Mouse (Mus musculus): ENCODE measurements around the gene Gm21915. TPM values are rescaled to one million over a fixed set of nuclear protein-coding genes. Genes with fewer than 3 reads are reported as not detected.

Gm21915 gene
- polyA plus RNA-seq, 1 experiment from 2014 or later: not detected

DNA sequence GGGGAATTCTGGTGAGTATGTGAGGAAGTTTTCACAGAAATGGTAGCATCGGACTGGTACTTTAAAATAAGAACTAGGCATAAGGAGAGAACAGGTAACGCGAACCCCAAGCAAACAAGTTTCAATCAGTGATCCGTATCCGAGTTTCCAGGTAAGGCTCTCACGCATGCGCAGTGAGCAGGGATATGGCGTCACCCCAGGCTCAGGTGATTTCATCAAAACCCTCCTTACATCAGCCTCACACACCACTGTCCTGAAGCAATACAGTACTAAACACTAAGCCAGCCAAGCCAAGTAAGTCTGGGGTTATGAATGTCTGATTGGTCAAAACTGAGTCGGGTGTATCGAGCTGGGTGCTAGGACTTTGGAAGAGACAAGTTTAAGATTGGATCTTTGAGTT is 38.9 kb upstream of the Gm21915 start:
- ATAC-seq (ENCODE audit: low FRiP score) (no peak), DNase-seq (ENCODE audit: low spot score) (no peak)
- no peaks in the 10 kb centered on the region for H3K9me3 ChIP-seq (ENCODE audit: control insufficient read depth, low read length)
- WGBS: 94% methylated on average over 10 of the region's 10 CpGs
- H3K4me3 ChIP-seq (replicated peaks; ENCODE audit: low read length): no peak overlapping the region
- H3K27ac ChIP-seq: no peak overlapping the region
- H3K36me3 ChIP-seq (replicated peaks; ENCODE audit: control insufficient read depth, insufficient read depth): no peaks in the 10 kb centered on the region
- peaks cover 9% of the 10 kb centered on the region; the same call in 1 of the 2 replicates for H3K4me1 ChIP-seq (replicated peaks; ENCODE audit: control insufficient read depth, insufficient read depth, low read length)
- H3K4me2 ChIP-seq (replicated peaks): no peak overlapping the region
- no peak overlapping the region for H3K9ac ChIP-seq
- no peaks in the 10 kb centered on the region for H3K27me3 ChIP-seq (ENCODE audit: control insufficient read depth, insufficient read depth, low read length)

DNA sequence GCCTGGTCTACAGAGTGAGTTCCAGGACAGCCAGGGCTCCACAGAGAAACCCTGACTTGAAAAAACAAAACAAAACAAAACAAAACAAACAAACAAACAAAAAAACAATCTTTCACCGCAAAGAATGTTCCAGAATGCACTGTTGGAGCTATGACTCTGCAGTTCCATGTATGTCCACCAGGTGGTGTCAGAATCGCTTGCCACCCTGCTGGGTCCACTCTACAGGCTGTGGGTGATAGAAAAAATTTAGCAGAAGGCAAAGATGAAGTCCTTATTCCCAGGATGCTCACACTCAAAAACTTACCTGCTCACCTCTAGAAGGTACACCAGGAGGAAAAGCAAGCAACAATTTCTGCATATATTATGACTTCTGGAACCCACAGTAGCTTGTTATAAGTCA is 34.4 kb upstream of the Gm21915 start:
- 15% methylated on average over 2 of the region's 2 CpGs for WGBS
- Histone ChIP-seq H3K9ac (no peak overlapping the region), H3K4me3 (replicated peaks; ENCODE audit: low read length) (no peak overlapping the region), H3K4me2 (replicated peaks) (no peak overlapping the region), H3K4me1 (replicated peaks; ENCODE audit: control insufficient read depth, insufficient read depth, low read length) (peaks cover 19% of the 10 kb centered on the region), H3K27me3 (ENCODE audit: control insufficient read depth, insufficient read depth, low read length) (no peaks in the 10 kb centered on the region), H3K9me3 (ENCODE audit: control insufficient read depth, low read length) (no peaks in the 10 kb centered on the region), H3K36me3 (replicated peaks; ENCODE audit: control insufficient read depth, insufficient read depth) (no peaks in the 10 kb centered on the region), H3K27ac (no peak overlapping the region)
- peak; percentile 85 for DNase-seq (ENCODE audit: low spot score)
- ATAC-seq (ENCODE audit: low FRiP score): no peak

DNA sequence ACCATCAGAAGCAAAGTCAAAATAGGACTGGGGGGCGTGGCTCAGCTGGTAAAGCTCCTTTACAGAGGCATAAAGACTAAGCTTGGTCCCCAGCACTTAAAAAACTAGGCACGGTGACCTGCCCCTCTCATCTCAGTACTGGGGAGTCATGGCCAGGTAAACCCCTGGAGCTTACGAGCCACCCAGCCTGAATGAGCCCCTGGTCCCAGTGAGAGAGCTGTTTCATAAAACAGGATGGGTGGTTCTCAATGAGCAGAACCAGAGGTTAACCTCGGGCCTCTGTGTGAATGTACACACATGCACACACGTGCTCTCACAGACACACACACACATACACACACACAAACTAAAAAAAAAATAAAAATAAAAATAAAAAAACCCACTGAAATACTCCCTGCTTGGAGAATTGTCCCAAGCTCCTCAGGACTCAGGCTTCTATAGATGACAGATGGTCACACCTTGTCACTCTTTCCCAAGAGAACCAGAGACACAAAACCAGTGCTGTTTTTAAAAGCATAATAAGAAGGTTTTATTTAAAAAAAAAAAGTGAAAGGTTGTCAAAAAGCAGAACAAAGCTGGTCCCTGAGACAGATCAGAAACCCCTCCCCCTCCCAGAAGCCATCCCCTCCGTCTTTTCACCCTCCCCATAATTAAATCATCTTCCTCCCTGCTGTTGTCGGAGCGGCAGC is 32.6 kb upstream of the Gm21915 start:
- Histone ChIP-seq H3K4me1 (replicated peaks; ENCODE audit: control insufficient read depth, insufficient read depth, low read length) (peaks cover 23% of the 10 kb centered on the region), H3K4me3 (replicated peaks; ENCODE audit: low read length) (peak overlapping the region; percentile 27), H3K4me2 (replicated peaks) (peak overlapping the region; percentile 55), H3K36me3 (replicated peaks; ENCODE audit: control insufficient read depth, insufficient read depth) (no peaks in the 10 kb centered on the region), H3K9ac (peak overlapping the region; percentile 48), H3K27ac (peak overlapping the region; percentile 91), H3K27me3 (ENCODE audit: control insufficient read depth, insufficient read depth, low read length) (no peaks in the 10 kb centered on the region), H3K9me3 (ENCODE audit: control insufficient read depth, low read length) (no peaks in the 10 kb centered on the region)
- ATAC-seq (ENCODE audit: low FRiP score) (peak; percentile 9; the same call in 1 of the 2 replicates), DNase-seq (ENCODE audit: low spot score) (no peak)
- WGBS: 22% methylated on average over 8 of the region's 8 CpGs

DNA sequence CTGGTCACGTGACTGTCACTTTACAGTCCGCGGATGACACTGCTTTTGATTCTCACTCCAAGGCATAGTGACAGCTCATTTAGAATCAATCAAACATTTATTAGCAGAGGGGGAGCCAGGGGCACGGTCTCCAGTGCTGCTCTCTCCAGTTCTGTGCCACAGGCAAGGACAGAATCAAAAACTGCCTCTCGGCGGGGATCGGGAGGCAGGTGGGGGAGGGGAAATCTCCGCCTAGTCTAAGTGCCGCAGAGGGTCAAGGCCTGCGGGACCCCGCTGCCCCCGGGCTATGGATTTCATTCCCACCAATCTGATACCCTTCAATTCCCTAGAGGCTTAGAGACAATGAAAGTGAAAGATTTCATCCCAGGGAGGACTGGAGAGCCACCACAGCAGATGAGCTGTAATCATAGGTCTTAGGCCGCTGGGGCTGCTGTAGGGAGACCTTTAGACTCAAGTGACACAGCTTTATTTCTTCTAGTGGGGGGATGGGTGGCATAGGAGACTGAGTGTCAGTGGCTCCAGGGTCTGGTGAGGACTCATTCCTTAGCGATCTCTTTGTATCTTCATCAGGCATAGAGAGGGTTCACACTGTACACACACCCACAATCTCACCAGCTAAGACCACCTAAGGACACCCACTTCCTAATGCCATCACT is 31.9 kb upstream of the Gm21915 start:
- DNase-seq (ENCODE audit: low spot score) (peak; percentile 80), ATAC-seq (ENCODE audit: low FRiP score) (peak; percentile 87)
- no peaks in the 10 kb centered on the region for H3K36me3 ChIP-seq (replicated peaks; ENCODE audit: control insufficient read depth, insufficient read depth)
- H3K9me3 ChIP-seq (ENCODE audit: control insufficient read depth, low read length): no peaks in the 10 kb centered on the region
- 2% methylated on average over 14 of the region's 14 CpGs for WGBS
- H3K27me3 ChIP-seq (ENCODE audit: control insufficient read depth, insufficient read depth, low read length): no peaks in the 10 kb centered on the region
- peak overlapping the region; percentile 48 for H3K9ac ChIP-seq
- peak overlapping the region; percentile 55 for H3K4me2 ChIP-seq (replicated peaks)
- H3K27ac ChIP-seq: peak overlapping the region; percentile 91
- peaks cover 23% of the 10 kb centered on the region for H3K4me1 ChIP-seq (replicated peaks; ENCODE audit: control insufficient read depth, insufficient read depth, low read length)
- H3K4me3 ChIP-seq (replicated peaks; ENCODE audit: low read length): peak overlapping the region; percentile 27

DNA sequence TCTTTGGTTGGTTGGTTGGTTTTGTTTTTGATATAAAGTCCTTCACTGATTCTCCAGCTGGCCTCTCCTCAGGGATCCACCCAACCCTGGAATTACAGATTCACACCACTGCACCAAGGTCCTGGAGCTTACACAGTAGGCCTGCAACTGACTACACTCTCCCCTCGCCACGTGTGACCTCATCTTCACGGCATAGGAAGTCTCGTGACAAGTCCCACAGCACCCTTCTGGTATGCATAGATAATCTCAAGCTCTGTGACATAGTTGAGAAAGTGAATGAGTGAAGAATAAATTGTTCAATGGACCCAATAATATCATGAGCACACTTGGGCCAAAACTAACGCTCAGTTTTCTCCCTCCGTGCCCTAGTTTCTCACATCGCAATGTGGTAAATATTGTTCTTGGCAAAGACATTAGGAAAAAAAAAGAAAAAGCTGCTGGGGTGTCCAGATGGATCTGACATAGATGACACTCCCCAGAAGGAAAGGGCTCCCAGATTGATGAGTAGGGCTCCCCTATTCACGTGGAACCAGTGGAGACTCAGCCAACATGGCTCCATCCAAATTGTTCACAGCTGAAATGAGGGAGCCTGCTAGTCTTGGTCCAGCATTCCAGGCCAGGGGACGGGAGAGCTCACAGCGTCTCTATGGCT is 30.8 kb upstream of the Gm21915 start:
- DNase-seq (ENCODE audit: low spot score): no peak
- Histone ChIP-seq H3K27ac (no peak overlapping the region), H3K4me1 (replicated peaks; ENCODE audit: control insufficient read depth, insufficient read depth, low read length) (peaks cover 23% of the 10 kb centered on the region), H3K36me3 (replicated peaks; ENCODE audit: control insufficient read depth, insufficient read depth) (no peaks in the 10 kb centered on the region), H3K27me3 (ENCODE audit: control insufficient read depth, insufficient read depth, low read length) (no peaks in the 10 kb centered on the region), H3K9ac (no peak overlapping the region), H3K4me2 (replicated peaks) (no peak overlapping the region), H3K9me3 (ENCODE audit: control insufficient read depth, low read length) (no peaks in the 10 kb centered on the region), H3K4me3 (replicated peaks; ENCODE audit: low read length) (no peak overlapping the region)
- no peak for ATAC-seq (ENCODE audit: low FRiP score)
- WGBS: 71% methylated on average over 10 of the region's 10 CpGs

DNA sequence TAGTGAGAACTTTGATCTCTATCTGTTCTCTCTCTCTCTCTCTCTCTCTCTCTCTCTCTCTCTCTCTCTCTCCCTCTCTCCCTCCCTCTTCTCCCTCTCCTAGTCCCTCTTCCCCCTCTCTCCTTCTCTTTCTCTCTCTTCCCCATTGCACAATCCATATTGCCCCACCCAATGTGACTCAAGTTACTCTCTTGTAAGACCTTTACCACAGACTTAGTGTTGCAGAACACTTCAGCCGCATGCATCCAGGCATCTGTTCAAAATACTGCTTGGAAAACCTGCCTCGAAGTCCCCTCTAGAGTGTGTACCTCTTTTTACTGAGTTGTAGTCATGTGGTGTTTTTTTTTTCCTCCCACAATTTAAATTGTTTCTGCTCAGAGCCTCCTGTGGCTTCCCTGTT is 29.1 kb upstream of the Gm21915 start:
- WGBS: 77% methylated on average over 2 of the region's 2 CpGs
- Histone ChIP-seq H3K36me3 (replicated peaks; ENCODE audit: control insufficient read depth, insufficient read depth) (no peaks in the 10 kb centered on the region), H3K4me2 (replicated peaks) (no peak overlapping the region), H3K27ac (no peak overlapping the region), H3K9me3 (ENCODE audit: control insufficient read depth, low read length) (no peaks in the 10 kb centered on the region), H3K4me1 (replicated peaks; ENCODE audit: control insufficient read depth, insufficient read depth, low read length) (peaks cover 23% of the 10 kb centered on the region), H3K4me3 (replicated peaks; ENCODE audit: low read length) (no peak overlapping the region), H3K9ac (no peak overlapping the region), H3K27me3 (ENCODE audit: control insufficient read depth, insufficient read depth, low read length) (no peaks in the 10 kb centered on the region)
- ATAC-seq (ENCODE audit: low FRiP score): no peak
- DNase-seq (ENCODE audit: low spot score): no peak

DNA sequence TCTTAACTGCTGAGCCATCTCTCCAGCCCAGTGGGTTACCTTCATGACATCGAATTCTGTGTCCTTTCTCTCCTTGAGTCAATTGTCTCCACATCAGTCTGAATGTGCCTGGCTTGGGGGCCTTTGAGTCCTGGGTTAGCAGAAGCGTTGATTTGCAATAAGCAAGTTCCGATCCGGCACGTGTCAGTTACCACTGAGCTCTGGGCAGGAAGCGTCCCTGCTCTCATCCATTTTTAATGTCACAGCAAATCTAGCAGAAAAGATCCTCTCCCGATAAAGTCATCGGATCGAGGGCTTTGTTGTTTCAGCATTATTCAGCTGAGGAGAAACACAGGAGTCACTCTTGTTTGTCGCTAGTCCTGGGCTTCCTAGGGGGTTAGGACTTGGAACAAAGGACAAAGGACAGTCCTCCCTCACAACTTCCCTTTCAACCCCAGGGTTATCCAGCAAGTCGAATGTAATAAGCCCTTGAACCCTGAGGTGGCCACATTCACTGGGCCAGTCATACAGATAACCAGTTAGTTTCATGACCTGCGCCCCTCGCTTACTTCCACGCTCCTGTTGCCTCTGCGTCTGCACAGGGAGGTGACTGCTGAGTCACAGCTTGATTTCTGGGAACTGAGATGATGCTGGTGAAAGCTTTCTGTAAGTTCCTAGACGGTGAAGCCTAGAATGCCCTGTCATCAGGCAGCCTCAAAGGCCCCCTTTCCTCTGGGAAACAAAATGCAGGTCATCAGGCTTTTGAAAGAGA is 27.8 kb upstream of the Gm21915 start:
- 9% methylated on average over 16 of the region's 16 CpGs for WGBS
- no peaks in the 10 kb centered on the region for H3K9me3 ChIP-seq (ENCODE audit: control insufficient read depth, low read length)
- no peaks in the 10 kb centered on the region for H3K27me3 ChIP-seq (ENCODE audit: control insufficient read depth, insufficient read depth, low read length)
- peaks cover 16% of the 10 kb centered on the region for H3K4me1 ChIP-seq (replicated peaks; ENCODE audit: control insufficient read depth, insufficient read depth, low read length)
- H3K4me3 ChIP-seq (replicated peaks; ENCODE audit: low read length): no peak overlapping the region
- H3K9ac ChIP-seq: no peak overlapping the region
- ATAC-seq (ENCODE audit: low FRiP score) (no peak; the same call in 1 of the 2 replicates), DNase-seq (ENCODE audit: low spot score) (peak; percentile 32)
- H3K36me3 ChIP-seq (replicated peaks; ENCODE audit: control insufficient read depth, insufficient read depth): no peaks in the 10 kb centered on the region
- peak overlapping the region; percentile 38; the same call in 1 of the 2 replicates for H3K27ac ChIP-seq
- H3K4me2 ChIP-seq (replicated peaks): no peak overlapping the region

DNA sequence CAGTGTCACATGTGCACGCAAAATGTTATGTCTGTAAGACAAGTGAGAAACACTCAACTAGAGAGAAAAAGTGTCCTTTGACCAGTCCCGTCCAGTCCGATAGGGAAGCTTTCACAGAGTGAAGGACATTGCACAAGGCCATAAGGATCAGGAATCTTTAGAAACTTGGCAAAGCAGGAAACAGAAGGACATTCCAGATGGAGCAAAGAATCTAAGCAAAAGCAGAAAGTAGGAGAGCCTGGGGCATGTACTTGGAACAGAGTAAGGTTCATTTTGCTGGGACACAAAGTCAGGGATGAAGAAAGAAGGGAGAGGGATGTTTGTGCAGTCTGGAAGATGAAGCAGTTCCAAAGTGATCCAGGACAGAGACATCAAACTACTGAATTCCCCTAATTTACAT is 21.0 kb upstream of the Gm21915 start:
- Histone ChIP-seq H3K27ac (no peak overlapping the region), H3K4me3 (replicated peaks; ENCODE audit: low read length) (no peak overlapping the region), H3K4me1 (replicated peaks; ENCODE audit: control insufficient read depth, insufficient read depth, low read length) (no peaks in the 10 kb centered on the region), H3K4me2 (replicated peaks) (no peak overlapping the region), H3K9me3 (ENCODE audit: control insufficient read depth, low read length) (no peaks in the 10 kb centered on the region), H3K9ac (no peak overlapping the region), H3K36me3 (replicated peaks; ENCODE audit: control insufficient read depth, insufficient read depth) (no peaks in the 10 kb centered on the region), H3K27me3 (ENCODE audit: control insufficient read depth, insufficient read depth, low read length) (no peaks in the 10 kb centered on the region)
- no peak for ATAC-seq (ENCODE audit: low FRiP score)
- DNase-seq (ENCODE audit: low spot score): no peak
- 93% methylated on average over 3 of the region's 3 CpGs for WGBS

DNA sequence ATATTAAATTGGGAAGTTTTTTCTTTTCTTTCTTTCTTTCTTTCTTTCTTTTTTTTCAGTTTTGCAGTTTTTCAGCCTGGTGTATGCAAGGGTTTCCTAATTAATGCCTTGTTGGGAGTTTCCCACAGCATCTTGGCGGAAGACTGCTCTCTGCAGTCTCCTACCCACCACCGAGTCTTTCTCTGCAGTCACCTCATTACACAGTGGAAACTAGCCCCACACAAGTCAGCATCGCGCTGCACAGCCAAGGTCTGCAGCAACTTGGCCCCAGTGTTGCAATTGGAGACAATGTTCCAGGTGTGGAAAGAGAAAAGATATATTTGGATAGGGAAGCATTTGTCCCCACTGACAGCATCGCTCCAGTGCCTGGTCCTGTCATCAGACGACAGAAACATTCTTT is 20.4 kb upstream of the Gm21915 start:
- Histone ChIP-seq H3K36me3 (replicated peaks; ENCODE audit: control insufficient read depth, insufficient read depth) (no peaks in the 10 kb centered on the region), H3K4me3 (replicated peaks; ENCODE audit: low read length) (no peak overlapping the region), H3K9ac (no peak overlapping the region), H3K9me3 (ENCODE audit: control insufficient read depth, low read length) (no peaks in the 10 kb centered on the region), H3K27me3 (ENCODE audit: control insufficient read depth, insufficient read depth, low read length) (no peaks in the 10 kb centered on the region), H3K4me2 (replicated peaks) (no peak overlapping the region), H3K27ac (no peak overlapping the region), H3K4me1 (replicated peaks; ENCODE audit: control insufficient read depth, insufficient read depth, low read length) (no peaks in the 10 kb centered on the region)
- WGBS: 72% methylated on average over 6 of the region's 6 CpGs
- DNase-seq (ENCODE audit: low spot score) (no peak), ATAC-seq (ENCODE audit: low FRiP score) (no peak)

Data from hindbrain, embryonic 14.5 days (tissue).